Mouse (Mus musculus) layer of hippocampus, adult 2 months (tissue): ENCODE data around the gene Slc35b4. TPM values are rescaled to one million over a fixed set of nuclear protein-coding genes. Genes with fewer than 3 reads are reported as not detected.

ENCODE experiments used
- DNase-seq, 2 experiments: peaks; one replicate each; pipeline ENCODE4 v3.0.0; 2022; ENCODE audit warnings: low spot score in 2 of 2
- H3K27ac ChIP-seq: fragments of 200-600 bp; 2 replicates; pipeline ENCODE4 v1.8.1; 2022
- H3K4me3 ChIP-seq: fragments of 200-600 bp; 2 replicates; pipeline ENCODE4 v1.8.1; 2022; ENCODE audit warnings: mild to moderate bottlenecking
- CTCF ChIP-seq: fragments of 200-600 bp; conservative IDR thresholded peaks from 2 replicates; pipeline ENCODE4 v1.8.1; 2022; ENCODE audit warnings: antibody characterized with exemption, mild to moderate bottlenecking, moderate library complexity
- long read RNA-seq, 2 experiments: library from polyadenylated mRNA; stranded (forward); transcript quantifications; one replicate each; pipeline ENCODE4 v2.0.0; 2021; ENCODE audit warnings: borderline mapping rate in 2 of 2
- total RNA-seq, 2 experiments: library from RNA; stranded (reverse); gene quantifications; 2 replicates each; pipeline ENCODE4 v1.2.3; 2021

Slc35b4 gene
- total RNA-seq: 10 to 100 TPM; 56.9 to 60.9 TPM
- long read RNA-seq, experiment 1, full-length matches to known transcripts: 41 of 48 reads
- long read RNA-seq, experiment 1, partial matches to known transcripts: 3 of 48 reads
- long read RNA-seq, experiment 1, other reads (novel, unspliced or antisense): 4 of 48 reads
- long read RNA-seq, experiment 2, full-length matches to known transcripts: 54 of 70 reads
- long read RNA-seq, experiment 2, partial matches to known transcripts: 4 of 70 reads
- long read RNA-seq, experiment 2, other reads (novel, unspliced or antisense): 12 of 70 reads

DNA sequence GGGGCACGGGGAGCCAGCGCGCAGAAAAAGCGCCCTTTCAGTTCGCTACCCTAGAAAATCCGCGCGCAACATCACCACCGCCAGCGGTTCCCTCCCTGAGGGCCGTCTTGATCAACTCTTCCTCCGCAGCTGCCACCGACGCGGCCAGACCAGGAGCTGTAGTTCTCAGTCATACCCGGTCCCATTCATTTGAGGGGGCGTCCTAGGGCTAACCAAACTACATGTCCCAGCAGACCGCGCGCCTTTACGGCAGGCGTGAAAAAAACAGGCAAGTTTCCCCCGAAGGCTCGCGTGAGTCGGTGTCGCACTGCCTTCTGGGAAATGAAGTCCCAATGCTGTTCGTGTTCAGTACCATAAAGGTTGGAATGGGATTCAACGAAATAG lies at the start of gene Slc35b4:
Gene Slc35b4, minus strand, starts transcription at position 248 of the 384 bp plus-strand sequence.
- Histone ChIP-seq H3K27ac (peak within 1 kb of the TSS; percentile 95), H3K4me3 (peak within 1 kb of the TSS; percentile 96)
- no peak for TF ChIP-seq CTCF
- peak; percentile 91 to 96 for DNase-seq

DNA sequence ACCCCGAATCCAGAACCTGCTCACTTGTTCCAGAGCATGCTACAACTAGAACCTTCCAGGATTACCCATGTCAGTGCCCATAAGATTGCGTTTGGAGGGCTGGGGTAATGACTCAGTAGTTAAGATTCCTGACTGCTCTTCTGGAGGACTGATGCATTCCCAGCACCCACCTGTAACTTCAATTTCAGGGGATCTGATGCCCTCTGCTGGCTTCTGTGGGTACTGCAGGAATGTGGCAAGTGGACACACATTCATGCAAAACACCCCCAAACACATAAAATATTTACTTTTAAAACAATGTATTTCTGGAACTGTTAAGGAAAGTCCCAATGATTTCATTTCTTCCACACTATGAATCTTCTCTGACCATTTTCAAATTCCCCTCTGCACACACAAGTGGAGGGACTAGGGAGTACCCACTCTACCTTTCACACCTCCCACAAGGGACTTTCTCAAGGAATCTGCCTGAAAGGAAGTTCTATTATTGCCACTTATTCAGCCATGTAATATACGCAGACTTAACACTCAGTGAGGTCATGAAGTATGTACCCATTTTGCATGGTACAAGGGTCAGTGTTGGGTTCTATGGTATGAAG lies 48.2 kb upstream of the Slc35b4 start:
- no peak for DNase-seq
- peak; percentile 55 for TF ChIP-seq CTCF
- H3K27ac ChIP-seq: no peak overlapping the region
- no peak overlapping the region for H3K4me3 ChIP-seq

DNA sequence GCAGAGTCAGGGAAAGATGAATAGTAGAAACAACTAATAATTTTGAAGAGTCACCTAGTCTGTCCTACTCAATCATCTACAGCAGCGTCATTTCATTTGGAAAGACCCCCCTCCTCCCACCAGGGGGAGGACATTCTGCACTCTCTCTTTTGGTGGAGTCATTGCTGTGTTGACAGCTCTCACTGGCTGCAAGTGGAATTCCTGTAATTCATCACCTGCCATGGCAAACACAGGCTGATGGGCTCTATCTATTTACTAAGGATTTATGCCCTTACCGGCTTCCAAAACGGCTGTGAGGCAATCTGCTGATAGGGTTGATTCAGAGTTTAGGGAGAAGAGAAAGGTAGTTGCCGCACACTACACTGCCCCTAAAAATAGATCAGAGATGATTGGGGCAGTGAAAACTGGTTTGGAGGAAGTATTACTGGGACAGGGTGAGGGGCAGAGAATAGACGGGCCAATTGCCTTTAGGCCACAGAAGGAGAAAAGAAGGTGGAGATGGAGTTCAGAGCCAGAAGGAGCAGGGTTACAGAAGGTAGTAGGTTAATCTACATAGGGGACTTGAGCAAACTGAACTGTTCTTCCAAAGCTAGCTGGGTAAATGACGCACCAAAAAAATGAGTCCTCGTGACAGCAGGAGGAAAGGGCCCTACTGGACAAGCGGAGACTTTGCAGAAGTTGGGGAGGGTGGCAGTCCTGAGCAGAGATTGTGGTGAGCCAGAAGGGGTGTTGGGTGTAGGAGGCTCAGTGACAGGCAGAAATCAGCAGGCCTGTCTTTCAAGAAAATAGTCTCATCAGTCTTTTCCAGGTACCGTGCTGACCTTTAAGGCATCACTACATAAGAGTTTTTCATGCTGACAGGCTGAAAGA lies 39.8 kb upstream of the Slc35b4 start:
- Histone ChIP-seq H3K27ac (no peak overlapping the region), H3K4me3 (no peak overlapping the region)
- no peak for TF ChIP-seq CTCF
- no peak for DNase-seq

DNA sequence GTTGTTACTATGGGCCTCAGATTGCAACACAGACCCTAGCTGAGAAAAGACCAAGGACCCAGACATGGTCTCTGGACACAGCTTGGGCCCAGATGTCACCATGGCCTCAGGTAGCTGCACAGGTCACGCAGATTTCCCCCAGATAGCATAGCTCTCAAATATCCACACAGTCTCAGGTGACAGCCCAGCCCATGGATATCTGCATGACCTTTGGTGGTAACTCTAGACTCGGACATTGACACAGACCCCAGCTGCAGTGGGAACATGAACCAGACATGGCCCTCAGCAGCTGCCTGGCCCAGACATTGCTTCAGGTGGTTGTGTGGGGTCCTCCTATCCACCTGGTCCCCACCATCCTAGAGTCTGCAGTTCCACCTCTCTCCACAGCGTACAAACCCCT lies 28.8 kb upstream of the Slc35b4 start:
- no peak overlapping the region for H3K27ac ChIP-seq
- DNase-seq: no peak
- no peak overlapping the region for H3K4me3 ChIP-seq
- TF ChIP-seq CTCF: no peak

DNA sequence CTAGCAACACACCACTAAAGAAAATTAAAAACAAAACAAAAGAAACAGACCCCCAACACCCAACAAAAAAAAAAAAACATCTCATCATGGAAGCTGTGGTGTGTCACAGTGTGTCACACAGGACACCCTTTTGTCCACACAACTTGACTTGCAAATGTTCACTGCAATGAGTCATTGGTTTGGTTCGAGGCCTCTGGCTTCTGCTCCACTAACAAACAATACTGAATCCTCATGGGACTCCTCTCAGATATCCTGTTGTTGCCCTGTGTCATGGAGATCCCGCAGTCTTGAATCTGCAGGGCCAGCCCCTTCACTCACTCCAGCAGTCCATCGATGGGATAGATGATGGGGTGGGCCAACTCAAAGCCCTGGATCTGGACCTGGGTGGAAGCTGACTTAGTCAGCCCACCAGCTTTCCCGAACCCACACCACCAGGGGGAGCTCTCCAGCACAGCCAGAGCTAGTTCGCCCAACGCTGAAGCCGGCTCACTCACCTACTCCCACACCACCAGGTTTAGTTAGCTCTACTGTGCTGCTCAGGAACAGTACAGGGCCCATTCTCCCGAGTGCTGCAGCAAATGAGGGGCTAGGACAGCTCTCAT lies 28.2 kb upstream of the Slc35b4 start:
- H3K27ac ChIP-seq: no peak overlapping the region
- peak; percentile 29 to 63 for DNase-seq
- peak; percentile 79 for TF ChIP-seq CTCF
- H3K4me3 ChIP-seq: no peak overlapping the region

DNA sequence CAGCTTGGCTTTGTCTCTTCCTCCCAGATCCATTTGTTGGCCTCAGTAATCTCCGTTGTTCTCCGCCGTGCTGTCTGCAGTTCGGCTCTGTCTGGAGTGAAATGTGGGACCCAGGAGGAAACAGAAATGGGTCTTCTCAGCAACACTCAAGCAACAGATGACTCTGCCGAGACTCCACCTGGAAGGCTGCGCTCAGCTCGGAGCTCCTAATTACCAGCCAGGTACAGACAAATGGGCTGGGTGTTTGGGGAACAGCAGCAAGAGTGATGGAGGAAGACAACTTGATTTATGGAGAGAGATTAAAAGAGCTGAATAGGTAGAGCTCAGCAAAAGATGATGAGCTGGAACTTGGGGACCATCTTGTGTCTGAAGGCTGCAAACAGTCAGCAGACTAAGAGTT lies 26.6 kb upstream of the Slc35b4 start:
- TF ChIP-seq CTCF: no peak
- Histone ChIP-seq H3K27ac (no peak overlapping the region), H3K4me3 (no peak overlapping the region)
- DNase-seq: peak in 1 of 2 experiments; percentile 12

DNA sequence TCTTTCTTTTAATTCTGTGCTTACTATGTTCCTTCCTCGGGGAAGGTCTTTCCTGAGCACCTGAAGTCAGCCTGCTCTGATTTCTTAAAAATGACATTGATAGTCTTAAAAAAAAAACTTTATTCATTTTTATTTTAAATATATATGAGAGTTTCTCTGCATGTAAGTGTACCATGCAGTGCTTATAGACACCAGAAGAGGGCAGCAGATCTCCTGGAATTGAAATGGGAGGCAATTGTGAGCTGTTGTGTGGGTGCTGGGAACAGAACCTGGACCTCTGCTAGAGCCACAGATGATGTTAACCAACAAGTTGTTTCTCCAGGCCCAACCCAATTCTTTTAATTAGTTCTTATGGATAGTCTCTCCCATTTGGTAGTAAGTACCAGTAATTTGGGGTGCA lies 18.1 kb upstream of the Slc35b4 start:
- H3K4me3 ChIP-seq: no peak overlapping the region
- TF ChIP-seq CTCF: peak; percentile 63
- DNase-seq: no peak

DNA sequence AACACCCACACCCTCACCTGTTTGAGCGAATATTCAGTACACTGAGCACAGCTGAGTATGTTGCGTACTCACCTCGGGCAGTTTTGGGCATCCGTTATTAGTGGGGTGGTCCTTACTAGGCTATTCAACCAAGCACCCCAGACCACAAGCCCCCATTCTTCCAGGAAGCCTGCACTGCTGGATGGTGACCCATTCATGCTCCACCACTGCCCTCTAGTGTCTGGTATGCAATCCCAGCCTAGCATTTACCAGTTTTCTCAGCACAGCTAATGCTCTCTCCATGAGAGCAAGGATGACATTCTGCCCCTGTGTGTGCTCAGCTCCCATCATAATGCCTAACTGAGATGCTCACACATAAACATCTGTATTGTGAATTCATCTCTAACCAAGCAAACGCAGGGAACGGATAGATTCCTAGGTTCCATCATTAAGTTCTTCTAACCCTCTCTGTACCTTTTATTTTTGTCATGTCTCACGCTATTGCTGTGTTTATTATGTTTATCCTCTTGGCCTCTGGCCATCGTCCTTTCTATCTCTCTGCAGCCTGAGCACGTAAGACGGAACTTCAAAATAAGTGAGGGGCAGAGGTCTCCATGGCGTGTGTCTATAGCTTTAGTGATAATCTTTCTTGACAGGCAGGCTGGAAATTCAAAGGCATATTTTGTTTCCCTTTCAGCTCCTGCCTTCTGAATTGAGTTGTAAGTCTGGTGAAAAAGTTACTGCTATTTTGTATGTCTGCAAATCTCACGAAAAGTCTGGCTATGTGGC lies 17.0 kb upstream of the Slc35b4 start:
- peak; percentile 97 for TF ChIP-seq CTCF
- peak overlapping the region; percentile 23; the same call in 1 of the 2 replicates for H3K4me3 ChIP-seq
- no peak overlapping the region for H3K27ac ChIP-seq
- peak; percentile 54 to 77 for DNase-seq

More for the DNA sequence above, 18.1 kb upstream of the Slc35b4 start:
- H3K27ac ChIP-seq: no peak overlapping the region

DNA sequence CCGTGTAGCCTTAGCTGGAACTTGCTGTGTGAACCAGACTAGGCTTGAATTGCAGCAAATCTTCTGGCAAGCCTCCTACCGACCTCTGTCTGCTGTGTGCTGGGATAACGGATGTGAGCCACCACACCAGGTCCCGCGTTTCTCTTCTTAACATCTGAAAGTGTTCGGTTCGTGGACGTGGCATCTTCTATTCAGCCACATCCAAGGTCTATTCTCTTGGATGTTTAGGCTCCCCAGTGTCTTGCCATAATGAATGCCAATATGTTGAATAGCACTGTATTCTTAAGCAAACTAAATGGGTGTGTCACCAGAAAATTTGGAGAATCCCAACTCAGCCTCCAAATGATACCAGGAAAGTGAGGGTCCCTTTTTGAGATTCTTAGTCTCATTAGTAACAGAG lies 14.5 kb upstream of the Slc35b4 start:
- no peak for TF ChIP-seq CTCF
- Histone ChIP-seq H3K4me3 (no peak overlapping the region), H3K27ac (no peak overlapping the region)
- no peak for DNase-seq

DNA sequence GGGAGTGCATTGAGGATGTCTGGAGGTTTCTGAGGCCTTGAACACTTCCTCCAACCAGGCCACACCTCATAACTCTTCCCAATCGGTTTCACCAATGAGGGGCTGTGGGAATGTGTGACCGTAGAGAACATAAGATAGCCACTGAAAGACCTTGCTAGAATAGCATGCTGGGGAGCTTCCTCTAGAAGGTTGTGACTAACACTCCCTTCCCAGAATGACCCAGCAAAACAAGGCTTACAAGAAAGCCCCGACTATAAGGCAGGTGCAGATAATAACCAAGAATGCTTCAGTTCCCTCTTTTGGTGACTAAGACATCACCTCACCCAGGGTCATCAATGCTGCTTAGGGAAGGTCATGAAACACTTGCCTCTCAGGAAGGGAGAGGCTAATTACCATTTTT lies 12.6 kb upstream of the Slc35b4 start:
- no peak for DNase-seq
- H3K4me3 ChIP-seq: no peak overlapping the region
- no peak for TF ChIP-seq CTCF
- H3K27ac ChIP-seq: no peak overlapping the region

DNA sequence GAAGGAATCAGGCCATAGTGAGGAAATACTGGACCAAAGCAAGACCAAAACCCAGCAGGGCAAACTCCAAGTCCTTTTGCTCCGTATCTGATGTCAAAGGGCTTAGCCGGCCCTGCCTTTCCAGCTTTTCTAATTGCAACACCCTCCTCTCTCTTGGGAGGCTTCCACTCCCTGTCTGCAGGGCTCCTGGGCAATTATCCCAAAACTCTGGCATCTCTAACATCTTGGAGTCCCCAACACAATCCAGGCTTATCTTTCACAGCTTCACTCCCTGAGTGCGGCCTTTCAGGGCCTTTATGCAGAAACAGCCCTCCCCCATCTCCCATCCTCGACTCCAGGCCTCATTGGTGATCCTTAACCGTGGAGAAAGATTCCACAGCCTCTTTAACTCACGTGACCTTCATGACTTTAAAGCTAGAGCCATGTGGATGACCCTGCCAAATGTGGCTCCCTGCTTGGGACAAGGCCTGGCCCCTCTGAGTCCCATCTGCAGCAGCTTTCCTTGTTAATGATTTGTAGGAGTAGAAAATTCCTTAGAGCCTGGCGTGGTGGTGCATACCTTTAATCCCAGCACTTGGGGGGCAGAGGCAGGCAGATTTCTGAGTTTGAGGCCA lies 11.2 kb upstream of the Slc35b4 start:
- no peak overlapping the region for H3K27ac ChIP-seq
- H3K4me3 ChIP-seq: no peak overlapping the region
- no peak for DNase-seq
- no peak for TF ChIP-seq CTCF
